Mouse (Mus musculus): ENCODE results near the gene Vmn1r128.
"Not testable (repeated sequence)": the region's sequence is repeated elsewhere in the genome, so short reads cannot be mapped to it uniquely, and the experiment has no call there.

- TF ChIP-seq CTCF (conservative IDR thresholded peaks at IDR 0.05; ENCODE audit: low read length); NANOG (IDR thresholded peaks at IDR 0.05; ENCODE audit: borderline replicate concordance, low read length); POU5F1 (IDR thresholded peaks at IDR 0.05; ENCODE audit: borderline replicate concordance, low read length): not testable (repeated sequence)
Observed at GRCm38 (mm10) chr7:21301367-21301766, 47.8 kb upstream of the Vmn1r128 start, which contains the start of gene Vmn1r126.
